Mouse (Mus musculus) MEL (cell line): ENCODE results near the gene Edem3.

Source experiments
- MYC ChIP-seq: IDR thresholded peaks from 2 replicates; pipeline ENCODE4 v1.6.1; 2011; ENCODE audit warnings: low read depth, mild to moderate bottlenecking, low read length, improper control_type of control experiment, moderate library complexity
- NELFE ChIP-seq: IDR thresholded peaks from 2 replicates; pipeline ENCODE4 v1.6.1; 2011; ENCODE audit warnings: low read depth, low read length, improper control_type of control experiment

DNA sequence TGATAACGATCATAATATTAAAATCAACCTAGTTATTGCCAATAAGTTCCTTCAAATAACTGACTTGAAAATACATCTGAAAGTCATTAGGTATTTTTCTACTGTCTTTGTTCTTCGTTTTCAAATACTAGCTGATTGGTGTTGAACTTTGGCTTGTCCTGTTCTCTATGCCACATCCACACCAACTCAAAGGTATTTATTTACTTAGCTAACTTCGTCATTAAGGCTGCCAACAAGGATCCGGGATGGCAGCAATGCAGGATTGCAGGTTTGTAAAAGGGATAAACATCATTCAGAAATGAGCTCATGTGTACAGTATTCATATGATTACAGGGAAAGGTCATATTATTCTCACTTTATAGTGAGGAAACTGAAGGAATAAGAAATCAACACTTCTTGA lies 2.2 kb upstream of the Edem3 start:
- no peak for TF ChIP-seq MYC
- no peak for TF ChIP-seq NELFE
